Mouse (Mus musculus) forebrain, embryonic 13.5 days (tissue): ENCODE measurements around the gene 4933428G20Rik. TPM values are rescaled to one million over a fixed set of nuclear protein-coding genes. Genes with fewer than 3 reads are reported as not detected.

Experiments
- ATAC-seq: fragments of 200-750 bp; cut with Nextera tagmentation; 2 replicates; pipeline ENCODE4 v1.8.0; 2017
- H3K27ac ChIP-seq: fragments of 300-500 bp; sonication (generic); 2 replicates; pipeline ENCODE4 v1.5.1; 2015; ENCODE audit warnings: inconsistent platforms, mild to moderate bottlenecking, moderate library complexity
- H3K27me3 ChIP-seq: fragments of 300-500 bp; sonication (generic); 2 replicates; pipeline ENCODE4 v1.6.1; 2015; ENCODE audit warnings: mild to moderate bottlenecking, inconsistent platforms
- H3K36me3 ChIP-seq: fragments of 300-500 bp; sonication (generic); 2 replicates; pipeline ENCODE4 v1.6.1; 2015; ENCODE audit warnings: mild to moderate bottlenecking, inconsistent platforms; ENCODE audit not compliant: poor library complexity, severe bottlenecking
- H3K4me1 ChIP-seq: fragments of 300-500 bp; sonication (generic); 2 replicates; pipeline ENCODE4 v1.6.1; 2015; ENCODE audit warnings: inconsistent platforms
- H3K4me2 ChIP-seq: fragments of 300-500 bp; sonication (generic); 2 replicates; pipeline ENCODE4 v1.6.1; 2015; ENCODE audit warnings: inconsistent platforms, mild to moderate bottlenecking, moderate library complexity
- H3K4me3 ChIP-seq: fragments of 300-500 bp; sonication (generic); 2 replicates; pipeline ENCODE4 v1.5.1; 2015; ENCODE audit warnings: mild to moderate bottlenecking, inconsistent platforms
- H3K9ac ChIP-seq: fragments of 300-500 bp; sonication (generic); 2 replicates; pipeline ENCODE4 v1.6.1; 2015; ENCODE audit warnings: mild to moderate bottlenecking, inconsistent platforms
- H3K9me3 ChIP-seq: fragments of 300-500 bp; sonication (generic); replicated peaks from 2 replicates; pipeline ENCODE4 v1.6.1; 2016; ENCODE audit warnings: inconsistent platforms
- WGBS: fragments of 180-500 bp; shearing (Covaris S2); methylation state at CpG from one replicate; pipeline ENCODE4 v1.1.7; 2015; 5-methylcytosine and 5-hydroxymethylcytosine counted together
- polyA plus RNA-seq: library from polyadenylated mRNA; unstranded; fragments of >200 nt; fragmentation: Nextera tagmentation; extraction: Ambion mirVana; gene quantifications from 2 replicates; pipeline ENCODE4 v1.2.1, GENCODE M21; 2015

Gene 4933428G20Rik
- polyA plus RNA-seq, 1 experiment from 2014 or later = 0.46 TPM

GRCm38 (mm10) chr11:97539622-97540021 is 39.5 kb upstream of the 4933428G20Rik start:
- no peak for ATAC-seq
- 68% methylated on average over 5 of the region's 5 CpGs for WGBS
- no peak overlapping the region for H3K4me3 ChIP-seq
- no peaks in the 10 kb centered on the region for H3K9me3 ChIP-seq
- H3K36me3 ChIP-seq = peaks cover 25% of the 10 kb centered on the region
- no peak overlapping the region for H3K4me2 ChIP-seq
- H3K9ac ChIP-seq = no peak overlapping the region
- peaks cover 38% of the 10 kb centered on the region for H3K27me3 ChIP-seq
- peaks cover 80% of the 10 kb centered on the region for H3K4me1 ChIP-seq
- no peak overlapping the region for H3K27ac ChIP-seq

GRCm38 (mm10) chr11:97537580-97538089 is 37.5 kb upstream of the 4933428G20Rik start:
- no peak overlapping the region for H3K9ac ChIP-seq
- peaks cover 31% of the 10 kb centered on the region for H3K36me3 ChIP-seq
- H3K4me2 ChIP-seq = peak overlapping the region; percentile 63
- H3K27me3 ChIP-seq = peaks cover 58% of the 10 kb centered on the region
- no peaks in the 10 kb centered on the region for H3K9me3 ChIP-seq
- peaks cover 76% of the 10 kb centered on the region for H3K4me1 ChIP-seq
- H3K27ac ChIP-seq = no peak overlapping the region
- 9% methylated on average over 12 of the region's 12 CpGs for WGBS
- H3K4me3 ChIP-seq = peak overlapping the region; percentile 30; the same call in 1 of the 2 replicates
- no peak for ATAC-seq

- Histone ChIP-seq H3K4me3 (peak overlapping the region; percentile 30), H3K27me3 (peaks cover 63% of the 10 kb centered on the region), H3K4me1 (peaks cover 76% of the 10 kb centered on the region), H3K9me3 (no peaks in the 10 kb centered on the region), H3K4me2 (peak overlapping the region; percentile 63), H3K9ac (peak overlapping the region; percentile 58), H3K27ac (no peak overlapping the region), H3K36me3 (peaks cover 27% of the 10 kb centered on the region)
- ATAC-seq = peak; percentile 26; the same call in 1 of the 2 replicates
- under 1% methylated on average over 34 of the region's 36 CpGs for WGBS
These were observed 36.9 kb upstream of the 4933428G20Rik start for GRCm38 (mm10) chr11:97536835-97537579.

- WGBS = 29% methylated on average over 35 of the region's 35 CpGs
- Histone ChIP-seq H3K36me3 (peaks cover 26% of the 10 kb centered on the region), H3K27me3 (peaks cover 66% of the 10 kb centered on the region), H3K4me1 (peaks cover 75% of the 10 kb centered on the region), H3K4me3 (peak overlapping the region; percentile 30), H3K9me3 (no peaks in the 10 kb centered on the region), H3K27ac (no peak overlapping the region), H3K4me2 (peak overlapping the region; percentile 63), H3K9ac (0 out of 2 replicates have a peak overlapping the region, but pooled peaks have one; percentile 58)
- ATAC-seq = no peak
These were observed 36.1 kb upstream of the 4933428G20Rik start for GRCm38 (mm10) chr11:97536083-97536747.

GRCm38 (mm10) chr11:97535660-97536059 is 35.5 kb upstream of the 4933428G20Rik start:
- peaks cover 75% of the 10 kb centered on the region for H3K4me1 ChIP-seq
- H3K9me3 ChIP-seq = no peaks in the 10 kb centered on the region
- no peak overlapping the region for H3K27ac ChIP-seq
- H3K9ac ChIP-seq = no peak overlapping the region
- peaks cover 28% of the 10 kb centered on the region for H3K36me3 ChIP-seq
- H3K4me3 ChIP-seq = no peak overlapping the region
- no peak overlapping the region for H3K4me2 ChIP-seq
- ATAC-seq = no peak
- 56% methylated on average over 5 of the region's 5 CpGs for WGBS
- peaks cover 66% of the 10 kb centered on the region for H3K27me3 ChIP-seq

- no peak overlapping the region for H3K27ac ChIP-seq
- peak overlapping the region; percentile 41; the same call in 1 of the 2 replicates for H3K4me2 ChIP-seq
- H3K9ac ChIP-seq = peak overlapping the region; percentile 52; the same call in 1 of the 2 replicates
- H3K36me3 ChIP-seq = peaks cover 32% of the 10 kb centered on the region
- peaks cover 66% of the 10 kb centered on the region for H3K27me3 ChIP-seq
- 38% methylated on average over 5 of the region's 5 CpGs for WGBS
- ATAC-seq = no peak
- no peaks in the 10 kb centered on the region for H3K9me3 ChIP-seq
- H3K4me1 ChIP-seq = peaks cover 71% of the 10 kb centered on the region
- H3K4me3 ChIP-seq = no peak overlapping the region
These were observed 35.1 kb upstream of the 4933428G20Rik start for GRCm38 (mm10) chr11:97535308-97535630.

GRCm38 (mm10) chr11:97534442-97535307 is 34.5 kb upstream of the 4933428G20Rik start:
- no peak overlapping the region for H3K27ac ChIP-seq
- H3K27me3 ChIP-seq = peaks cover 66% of the 10 kb centered on the region
- ATAC-seq = no peak
- WGBS = 8% methylated on average over 91 of the region's 95 CpGs
- H3K4me3 ChIP-seq = peak overlapping the region; percentile 24
- H3K9ac ChIP-seq = peak overlapping the region; percentile 52
- no peaks in the 10 kb centered on the region for H3K9me3 ChIP-seq
- H3K36me3 ChIP-seq = peaks cover 38% of the 10 kb centered on the region
- H3K4me1 ChIP-seq = peaks cover 65% of the 10 kb centered on the region
- peak overlapping the region; percentile 41 for H3K4me2 ChIP-seq

- H3K4me2 ChIP-seq = no peak overlapping the region
- H3K27ac ChIP-seq = no peak overlapping the region
- H3K4me1 ChIP-seq = peaks cover 59% of the 10 kb centered on the region
- no peak overlapping the region for H3K4me3 ChIP-seq
- peaks cover 66% of the 10 kb centered on the region for H3K27me3 ChIP-seq
- 51% methylated on average over 7 of the region's 7 CpGs for WGBS
- peaks cover 48% of the 10 kb centered on the region for H3K36me3 ChIP-seq
- no peak overlapping the region for H3K9ac ChIP-seq
- ATAC-seq = no peak
- no peaks in the 10 kb centered on the region for H3K9me3 ChIP-seq
These were observed 33.5 kb upstream of the 4933428G20Rik start for GRCm38 (mm10) chr11:97533653-97534052.

- Histone ChIP-seq H3K27ac (no peak overlapping the region), H3K9ac (no peak overlapping the region), H3K4me1 (peaks cover 59% of the 10 kb centered on the region), H3K36me3 (peaks cover 54% of the 10 kb centered on the region), H3K9me3 (no peaks in the 10 kb centered on the region), H3K27me3 (peaks cover 62% of the 10 kb centered on the region), H3K4me2 (peak overlapping the region; percentile 33), H3K4me3 (no peak overlapping the region)
- ATAC-seq = peak; percentile 20; the same call in 1 of the 2 replicates
- WGBS = 11% methylated on average over 20 of the region's 20 CpGs
These were observed 32.9 kb upstream of the 4933428G20Rik start for GRCm38 (mm10) chr11:97532950-97533582.

- Histone ChIP-seq H3K9ac (no peak overlapping the region), H3K27ac (no peak overlapping the region), H3K4me1 (peaks cover 52% of the 10 kb centered on the region), H3K4me2 (peak overlapping the region; percentile 74), H3K27me3 (peaks cover 55% of the 10 kb centered on the region), H3K9me3 (no peaks in the 10 kb centered on the region), H3K36me3 (peaks cover 60% of the 10 kb centered on the region), H3K4me3 (no peak overlapping the region)
- no peak for ATAC-seq
- 34% methylated on average over 8 of the region's 8 CpGs for WGBS
These were observed 32.2 kb upstream of the 4933428G20Rik start for GRCm38 (mm10) chr11:97532354-97532753.
